Mouse (Mus musculus) cerebellum, adult 2 months (tissue): ENCODE results near the gene Polr3gl. TPM values are rescaled to one million over a fixed set of nuclear protein-coding genes. Genes with fewer than 3 reads are reported as not detected.

Source experiments
- DNase-seq, 2 experiments: peaks; one replicate each; pipeline ENCODE4 v3.0.0; 2021
- H3K27ac ChIP-seq: fragments of 200-500 bp; 2 replicates; pipeline ENCODE4 v1.5.1; 2012; ENCODE audit warnings: low read length, control low read depth, inconsistent platforms; ENCODE audit not compliant: insufficient read depth
- H3K27me3 ChIP-seq: fragments of 200-500 bp; 2 replicates; pipeline ENCODE4 v1.6.1; 2012; ENCODE audit warnings: inconsistent platforms, mild to moderate bottlenecking, low read length, moderate library complexity; ENCODE audit not compliant: control insufficient read depth, insufficient read depth
- H3K4me1 ChIP-seq: fragments of 200-500 bp; 2 replicates; pipeline ENCODE4 v1.6.1; 2011; ENCODE audit warnings: low read length; ENCODE audit not compliant: control insufficient read depth, insufficient read depth
- H3K4me3 ChIP-seq: fragments of 200-500 bp; replicated peaks from 2 replicates; pipeline ENCODE3; 2011; ENCODE audit warnings: mild to moderate bottlenecking, low read depth, low read length, control low read depth; ENCODE audit not compliant: insufficient read depth
- CTCF ChIP-seq: fragments of 200-500 bp; IDR thresholded peaks from 2 replicates; pipeline ENCODE4 v1.5.1; 2011; ENCODE audit warnings: low read depth, mild to moderate bottlenecking, control low read depth, low read length, moderate library complexity, borderline replicate concordance; ENCODE audit not compliant: insufficient read depth
- POLR2A ChIP-seq: fragments of 200-500 bp; IDR thresholded peaks from 2 replicates; pipeline ENCODE4 v1.6.1; 2011; ENCODE audit warnings: low read length, control low read depth, borderline replicate concordance; ENCODE audit not compliant: insufficient read depth
- WGBS: fragments of 180-500 bp; shearing (Covaris S2); methylation state at CpG from one replicate; pipeline ENCODE4 v1.1.7; 2018; 5-methylcytosine and 5-hydroxymethylcytosine counted together
- polyA plus RNA-seq: library from polyadenylated mRNA; depleted of rRNA; stranded (reverse); fragments of >200 nt; gene quantifications from 2 replicates; pipeline ENCODE4 v1.2.3, GENCODE M21; 2012

Polr3gl gene
- polyA plus RNA-seq, 1 experiment, result 55.5 TPM

- no peaks in the 10 kb centered on the region for H3K4me1 ChIP-seq
- no peak for DNase-seq
- WGBS, result 92% methylated on average over 8 of the region's 8 CpGs
Observed at GRCm38 (mm10) chr3:96568605-96569004, 25.4 kb downstream of the Polr3gl start.

GRCm38 (mm10) chr3:96566661-96567450 lies 27.1 kb downstream of the Polr3gl start:
- 92% methylated on average over 8 of the region's 8 CpGs for WGBS
- no peaks in the 10 kb centered on the region for H3K4me1 ChIP-seq
- no peak for TF ChIP-seq CTCF
- no peak for TF ChIP-seq POLR2A
- DNase-seq, result no peak
- no peaks in the 10 kb centered on the region for H3K27me3 ChIP-seq
- H3K27ac ChIP-seq, result no peak overlapping the region
- H3K4me3 ChIP-seq, result no peak overlapping the region

More at GRCm38 (mm10) chr3:96568605-96569004, 25.4 kb downstream of the Polr3gl start:
- H3K27me3 ChIP-seq, result no peaks in the 10 kb centered on the region
- TF ChIP-seq POLR2A (no peak), CTCF (no peak)
- H3K27ac ChIP-seq, result no peak overlapping the region
- no peak overlapping the region for H3K4me3 ChIP-seq

GRCm38 (mm10) chr3:96565105-96565504 lies 28.9 kb downstream of the Polr3gl start:
- 92% methylated on average over 3 of the region's 3 CpGs for WGBS
- Histone ChIP-seq H3K27ac (no peak overlapping the region), H3K4me1 (no peaks in the 10 kb centered on the region), H3K27me3 (no peaks in the 10 kb centered on the region), H3K4me3 (no peak overlapping the region)
- DNase-seq, result no peak
- TF ChIP-seq POLR2A (no peak), CTCF (no peak)

GRCm38 (mm10) chr3:96564633-96565032 lies 29.3 kb downstream of the Polr3gl start:
- no peak overlapping the region for H3K27ac ChIP-seq
- 47% methylated on average over 7 of the region's 7 CpGs for WGBS

GRCm38 (mm10) chr3:96563911-96564632 lies 29.9 kb downstream of the Polr3gl start:
- Histone ChIP-seq H3K27me3 (no peaks in the 10 kb centered on the region), H3K4me3 (no peak overlapping the region), H3K27ac (no peak overlapping the region), H3K4me1 (no peaks in the 10 kb centered on the region)
- 69% methylated on average over 10 of the region's 10 CpGs for WGBS
- TF ChIP-seq CTCF (no peak), POLR2A (no peak)
- no peak for DNase-seq

More at GRCm38 (mm10) chr3:96564633-96565032, 29.3 kb downstream of the Polr3gl start:
- Histone ChIP-seq H3K4me1 (no peaks in the 10 kb centered on the region), H3K27me3 (no peaks in the 10 kb centered on the region), H3K4me3 (no peak overlapping the region)
- no peak for DNase-seq
- no peak for TF ChIP-seq CTCF
- TF ChIP-seq POLR2A, result no peak

- WGBS, result 94% methylated on average over 8 of the region's 8 CpGs
- DNase-seq, result no peak
Observed at GRCm38 (mm10) chr3:96563267-96563666, 30.7 kb downstream of the Polr3gl start.

GRCm38 (mm10) chr3:96561946-96562681 lies 31.9 kb downstream of the Polr3gl start:
- WGBS, result 65% methylated on average over 10 of the region's 10 CpGs
- Histone ChIP-seq H3K4me3 (no peak overlapping the region), H3K27me3 (no peaks in the 10 kb centered on the region), H3K27ac (no peak overlapping the region), H3K4me1 (no peaks in the 10 kb centered on the region)
- DNase-seq, result no peak
- TF ChIP-seq POLR2A (no peak), CTCF (no peak)

More at GRCm38 (mm10) chr3:96563267-96563666, 30.7 kb downstream of the Polr3gl start:
- no peak for TF ChIP-seq CTCF
- no peak for TF ChIP-seq POLR2A
- Histone ChIP-seq H3K27ac (no peak overlapping the region), H3K4me3 (no peak overlapping the region), H3K4me1 (no peaks in the 10 kb centered on the region), H3K27me3 (no peaks in the 10 kb centered on the region)
